Mouse (Mus musculus) E14TG2a.4 (cell line): ENCODE results near the gene Fgf8.

Experiments used
- CTCF ChIP-seq: conservative IDR thresholded peaks from 2 replicates; pipeline ENCODE4 v1.5.1; 2014; ENCODE audit warnings: low read length
- NANOG ChIP-seq: IDR thresholded peaks from 2 replicates; pipeline ENCODE4 v1.6.1; 2014; ENCODE audit warnings: borderline replicate concordance, low read length, mixed read lengths

GRCm38 (mm10) chr19:45771501-45771900, 28.8 kb upstream of the Fgf8 start:
- no peak for TF ChIP-seq CTCF
- TF ChIP-seq NANOG, result no peak
